Comparison of ENCODE assay signal across 23 mouse cellular contexts in the genomic region with DNA sequence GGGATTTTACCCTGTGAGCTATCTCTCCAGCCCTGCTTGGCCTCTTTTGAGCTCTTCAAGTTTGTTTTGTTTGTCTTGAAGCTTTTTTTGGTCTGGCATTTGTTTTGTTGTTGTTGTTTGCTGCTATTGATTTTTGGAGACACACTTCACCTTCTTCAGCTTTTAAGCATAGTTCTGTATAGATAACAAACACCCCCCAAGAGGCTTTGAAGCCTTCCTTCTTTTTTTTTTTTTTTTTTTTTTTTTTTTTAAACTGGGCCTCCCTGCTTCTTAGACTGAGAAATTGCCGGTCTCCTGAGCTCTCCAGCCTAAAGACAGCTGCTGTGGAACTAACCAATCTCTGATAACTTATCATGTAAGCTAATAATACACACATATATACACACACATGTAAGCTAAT. TPM values are rescaled to one million over a fixed set of nuclear protein-coding genes. Genes with fewer than 3 reads are reported as not detected.
A peak's percentile ranks its signal among the peaks of the same experiment; 100 is the strongest.
DNase-seq lines count a peak whose midpoint lies in the region; ATAC-seq and TF ChIP-seq lines count a peak whose summit lies in the region.
"Had no signal": no experiment of that assay in that cellular context is flagged by ENCODE, and none has a peak within 500 bp of the region (broad histone marks: within the 10 kb centered on the region; RNA-seq: fewer than 3 reads in every experiment).

No protein-coding gene starts in this region.

- no peaks in the 10 kb centered on the region for H3K27me3 ChIP-seq in intestine, embryonic 16.5 days (replicated peaks; ENCODE audit: control insufficient read depth, insufficient read depth, low read length)
- H3K27me3 ChIP-seq in intestine, embryonic 15.5 days (replicated peaks): no peaks in the 10 kb centered on the region
- H3K27me3 ChIP-seq in CH12.LX (replicated peaks): no peaks in the 10 kb centered on the region
- no peaks in the 10 kb centered on the region for H3K27me3 ChIP-seq in intestine, postnatal 0 days (replicated peaks; ENCODE audit: control insufficient read depth, insufficient read depth, low read length)
- H3K27me3 ChIP-seq in liver, embryonic 16.5 days (ENCODE audit: control insufficient read depth, insufficient read depth, low read depth, low read length): no peaks in the 10 kb centered on the region
- H3K27me3 ChIP-seq: heart, embryonic 13.5 days; hindbrain, embryonic 13.5 days had no signal

- TF ChIP-seq CTCF in CH12.LX (conservative IDR thresholded peaks at IDR 0.05 in 1 of 2, IDR thresholded peaks at IDR 0.05 in 1 of 2; ENCODE audit: low read depth in 2 of 2, low read length in 2 of 2): no peak
- no peak for TF ChIP-seq CTCF in intestine, postnatal 0 days (IDR thresholded peaks at IDR 0.05; ENCODE audit: low read depth)

- no peaks in the 10 kb centered on the region for H3K9me3 ChIP-seq in intestine, embryonic 16.5 days (ENCODE audit: control insufficient read depth, low read length)
- H3K9me3 ChIP-seq in intestine, embryonic 15.5 days: no peaks in the 10 kb centered on the region
- no peaks in the 10 kb centered on the region for H3K9me3 ChIP-seq in CH12.LX (replicated peaks; ENCODE audit: low read length)
- H3K9me3 ChIP-seq in intestine, postnatal 0 days (ENCODE audit: control insufficient read depth): no peaks in the 10 kb centered on the region
- no peaks in the 10 kb centered on the region for H3K9me3 ChIP-seq in liver, embryonic 16.5 days (replicated peaks; ENCODE audit: control insufficient read depth, low read length)
- H3K9me3 ChIP-seq: heart, embryonic 10.5 days; heart, embryonic 13.5 days; hindbrain, embryonic 13.5 days had no signal

- no peaks in the 10 kb centered on the region for H3K36me3 ChIP-seq in intestine, embryonic 16.5 days (ENCODE audit: control insufficient read depth, insufficient read depth, low read length)
- H3K36me3 ChIP-seq in intestine, embryonic 15.5 days: no peaks in the 10 kb centered on the region
- no peaks in the 10 kb centered on the region for H3K36me3 ChIP-seq in CH12.LX (replicated peaks in 1 of 2; ENCODE audit: control insufficient read depth in 1 of 2, insufficient read depth in 1 of 2, low read length in 1 of 2)
- no peaks in the 10 kb centered on the region for H3K36me3 ChIP-seq in intestine, postnatal 0 days (ENCODE audit: control insufficient read depth, insufficient read depth)
- H3K36me3 ChIP-seq in liver, embryonic 16.5 days (ENCODE audit: control insufficient read depth, insufficient read depth): no peaks in the 10 kb centered on the region
- H3K36me3 ChIP-seq: heart, embryonic 10.5 days; heart, embryonic 13.5 days; hindbrain, embryonic 13.5 days had no signal

- H3K4me1 ChIP-seq in intestine, embryonic 16.5 days (ENCODE audit: control insufficient read depth, insufficient read depth, low read length): peaks cover 3% of the 10 kb centered on the region
- H3K4me1 ChIP-seq in intestine, embryonic 15.5 days (replicated peaks): 0 out of 2 replicates have a peak, but pooled peaks cover 13% of the 10 kb centered on the region
- peaks cover 4 to 13% of the 10 kb centered on the region in 2 experiments; a peak in 3 of 4 replicates for H3K4me1 ChIP-seq in CH12.LX (ENCODE audit: control insufficient read depth in 1 of 2, insufficient read depth in 2 of 2)
- H3K4me1 ChIP-seq in intestine, postnatal 0 days (replicated peaks; ENCODE audit: control insufficient read depth, insufficient read depth, low read length): no peaks in the 10 kb centered on the region
- peaks cover 40% of the 10 kb centered on the region for H3K4me1 ChIP-seq in liver, embryonic 16.5 days (ENCODE audit: control insufficient read depth, low read depth, low read length)

- no peak overlapping the region for H3K4me3 ChIP-seq in intestine, embryonic 16.5 days (ENCODE audit: low read length)
- H3K4me3 ChIP-seq in intestine, embryonic 15.5 days (replicated peaks): no peak overlapping the region
- H3K4me3 ChIP-seq in CH12.LX (replicated peaks in 1 of 3; ENCODE audit: low read depth in 2 of 3, low read length in 2 of 3, poor library complexity in 1 of 3): no peak overlapping the region
- no peak overlapping the region for H3K4me3 ChIP-seq in intestine, postnatal 0 days (ENCODE audit: low read depth, low read length)
- H3K4me3 ChIP-seq in liver, embryonic 16.5 days (ENCODE audit: low read depth, low read length): no peak overlapping the region
- H3K4me3 ChIP-seq: heart, adult 2 months; heart, embryonic 10.5 days; heart, embryonic 13.5 days; hindbrain, embryonic 13.5 days had no signal

- TF ChIP-seq POLR2A in CH12.LX (IDR thresholded peaks at IDR 0.05; ENCODE audit: low read depth, low read length): no peak

- no peak for ATAC-seq in intestine, embryonic 16.5 days
- no peak for ATAC-seq in intestine, embryonic 15.5 days
- no peak for ATAC-seq in intestine, postnatal 0 days
- 0 out of 2 replicates have a peak, but pooled peaks have one; percentile 12 for ATAC-seq in liver, embryonic 16.5 days (ENCODE audit: low read depth)
- ATAC-seq in erythroblast, adult 5-6 weeks (replicated peaks; ENCODE audit: low FRiP score, poor library complexity, severe bottlenecking): no peak
- ATAC-seq: activated CD4-positive, CD25-positive, alpha-beta regulatory T cell, adult 4 months; forebrain, embryonic 14.5 days; forebrain, postnatal 0 days; hindbrain, embryonic 16.5 days had no signal

- no peak for TF ChIP-seq RAD21 in CH12.LX (IDR thresholded peaks at IDR 0.05; ENCODE audit: low read depth, low read length)

- DNase-seq in CH12.LX (ENCODE audit: extremely low read depth): no peak
- DNase-seq in gastrocnemius, adult 18-20 months (ENCODE audit: low spot score): no peak
- DNase-seq in cerebellum, postnatal 36 days: no peak
- DNase-seq: adrenal gland, adult 8-10 months; adrenal gland, postnatal 25 days; cerebellum, adult 11-12 months; cerebellum, adult 8-10 months; cerebellum, postnatal 10 days; forebrain, postnatal 0 days; gastrocnemius, postnatal 10 days; gastrocnemius, postnatal 36 days; heart, adult 2 months had no signal

- dilution Hi-C loops in CH12.LX (cut with MboI; ENCODE audit: extremely low pct_ligation_motif_present, extremely low pct_unique_long_range_greater_than_20kb, low sequenced_read_pairs): no loop called here

- in situ Hi-C loops in CH12.LX (cut with MboI; ENCODE audit: low pct_ligation_motif_present, low pct_unique_long_range_greater_than_20kb, low sequenced_read_pairs): no loop called here

- H3K79me2 ChIP-seq in CH12.LX (replicated peaks; ENCODE audit: control insufficient read depth, extremely low read depth, insufficient read depth, poor library complexity, severe bottlenecking): no peaks in the 10 kb centered on the region

- H3K4me2 ChIP-seq in intestine, embryonic 16.5 days (ENCODE audit: low read depth, low read length): no peak overlapping the region
- no peak overlapping the region for H3K4me2 ChIP-seq in intestine, embryonic 15.5 days (replicated peaks)
- H3K4me2 ChIP-seq in CH12.LX (ENCODE audit: insufficient read depth, low read depth, poor library complexity, severe bottlenecking): no peak overlapping the region
- peak overlapping the region; percentile 49 for H3K4me2 ChIP-seq in intestine, postnatal 0 days (replicated peaks; ENCODE audit: low read depth)
- peak overlapping the region; percentile 24; the same call in 1 of the 2 replicates for H3K4me2 ChIP-seq in liver, embryonic 16.5 days (ENCODE audit: low read depth, low read length)
- H3K4me2 ChIP-seq: heart, embryonic 13.5 days; hindbrain, embryonic 13.5 days had no signal

- peak overlapping the region; percentile 5; the same call in 1 of the 2 replicates for H3K27ac ChIP-seq in intestine, embryonic 16.5 days (ENCODE audit: low read length)
- no peak overlapping the region for H3K27ac ChIP-seq in intestine, embryonic 15.5 days
- H3K27ac ChIP-seq in CH12.LX (ENCODE audit: insufficient read depth, low read depth): no peak overlapping the region
- H3K27ac ChIP-seq in intestine, postnatal 0 days (ENCODE audit: low read depth, low read length): no peak overlapping the region
- H3K27ac ChIP-seq in liver, embryonic 16.5 days (ENCODE audit: low read length): peak overlapping the region; percentile 75
- H3K27ac ChIP-seq: heart, adult 2 months; heart, embryonic 10.5 days; heart, embryonic 13.5 days; hindbrain, embryonic 13.5 days had no signal

- no peak overlapping the region for H3K9ac ChIP-seq in intestine, embryonic 16.5 days (ENCODE audit: low read depth, low read length)
- H3K9ac ChIP-seq in intestine, embryonic 15.5 days: no peak overlapping the region
- no peak overlapping the region for H3K9ac ChIP-seq in CH12.LX (ENCODE audit: insufficient read depth, low read depth)
- no peak overlapping the region for H3K9ac ChIP-seq in intestine, postnatal 0 days (ENCODE audit: low read depth, low read length)
- peak overlapping the region; percentile 36 for H3K9ac ChIP-seq in liver, embryonic 16.5 days (ENCODE audit: low read depth, low read length)
- H3K9ac ChIP-seq: forebrain, postnatal 0 days; heart, embryonic 13.5 days; hindbrain, embryonic 13.5 days had no signal

- TF ChIP-seq EP300 in CH12.LX (IDR thresholded peaks at IDR 0.05; ENCODE audit: low read length): no peak

- 71% methylated on average over 1 of the region's 1 CpGs for WGBS in intestine, embryonic 16.5 days
- 62% methylated on average over 1 of the region's 1 CpGs for WGBS in intestine, embryonic 15.5 days
- WGBS in intestine, postnatal 0 days: 44% methylated on average over 1 of the region's 1 CpGs
- WGBS in liver, embryonic 16.5 days (ENCODE audit: insufficient replicate concordance): 14% methylated on average over 1 of the region's 1 CpGs

TF ChIP-seq in CH12.LX, 34 proteins besides CTCF, POLR2A, EP300 and RAD21:
- TF ChIP-seq ZC3H11A (IDR thresholded peaks at IDR 0.05; ENCODE audit: low read depth, low read length) (no peak), ZNF384 (IDR thresholded peaks at IDR 0.05; ENCODE audit: low read depth, low read length) (peak; percentile 54), JUN (IDR thresholded peaks at IDR 0.05; ENCODE audit: insufficient read depth, low read depth, low read length) (no peak)

RNA-seq across cellular contexts. Expression of a gene that starts 58.2 kb away (rescaled TPM):
- 12.5 and 17.2 TPM in 2 replicates for polyA plus RNA-seq in intestine, embryonic 16.5 days (2015; fragmentation: Nextera tagmentation; extraction: Ambion mirVana)
- polyA plus RNA-seq in intestine, embryonic 15.5 days (2015; fragmentation: Nextera tagmentation; extraction: Ambion mirVana): 19.2 and 20.3 TPM in 2 replicates
- 8.9 and 9.7 TPM in 2 replicates for total RNA-seq in CH12.LX (2012; rRNA removed)
- total RNA-seq in CH12.LX (2014; rRNA removed): 9.1 and 9.6 TPM in 2 replicates
- polyA plus RNA-seq in CH12.LX (2012; ENCODE audit: insufficient read length, low read depth): 7.5 and 7.9 TPM in 2 replicates
- 21.2 and 23.8 TPM in 2 replicates for polyA plus RNA-seq in intestine, postnatal 0 days (2015; fragmentation: Nextera tagmentation; extraction: Ambion mirVana)
- polyA plus RNA-seq in liver, embryonic 16.5 days (2015; fragmentation: Nextera tagmentation; extraction: Ambion mirVana): 25.9 and 26.5 TPM in 2 replicates
- total RNA-seq in gastrocnemius, adult 18-20 months (2021): 10 to 100 TPM; 11.8 to 13.2 TPM
- 268 and 286 TPM in 2 replicates for total RNA-seq in erythroblast, adult 5-6 weeks (2015; ENCODE audit: low replicate concordance)
- 270 and 271 TPM in 2 replicates for total RNA-seq in erythroblast, adult 5-6 weeks (2017; ENCODE audit: low replicate concordance)

Comparison
In these comparisons a context has a peak if more than half of its experiments do, and no peak if none do; other contexts are left out.
1. H3K27ac ChIP-seq: peak in intestine, embryonic 16.5 days (single experiment) and liver, embryonic 16.5 days (single experiment); none in intestine, embryonic 15.5 days (single experiment), CH12.LX (single experiment) and intestine, postnatal 0 days (single experiment).
2. H3K4me2 ChIP-seq: peak in intestine, postnatal 0 days (single experiment) and liver, embryonic 16.5 days (single experiment); none in intestine, embryonic 16.5 days (single experiment), intestine, embryonic 15.5 days (single experiment) and CH12.LX (single experiment).